Mouse (Mus musculus): ENCODE results near the gene Tm9sf1. TPM values are rescaled to one million over a fixed set of nuclear protein-coding genes. Genes with fewer than 3 reads are reported as not detected.
A peak's percentile ranks its signal among the peaks of the same experiment; 100 is the strongest.

Tm9sf1 gene
- polyA plus RNA-seq, 3 experiments from 2014 or later: 36.3 to 45.0 (median 39.3) TPM

DNA sequence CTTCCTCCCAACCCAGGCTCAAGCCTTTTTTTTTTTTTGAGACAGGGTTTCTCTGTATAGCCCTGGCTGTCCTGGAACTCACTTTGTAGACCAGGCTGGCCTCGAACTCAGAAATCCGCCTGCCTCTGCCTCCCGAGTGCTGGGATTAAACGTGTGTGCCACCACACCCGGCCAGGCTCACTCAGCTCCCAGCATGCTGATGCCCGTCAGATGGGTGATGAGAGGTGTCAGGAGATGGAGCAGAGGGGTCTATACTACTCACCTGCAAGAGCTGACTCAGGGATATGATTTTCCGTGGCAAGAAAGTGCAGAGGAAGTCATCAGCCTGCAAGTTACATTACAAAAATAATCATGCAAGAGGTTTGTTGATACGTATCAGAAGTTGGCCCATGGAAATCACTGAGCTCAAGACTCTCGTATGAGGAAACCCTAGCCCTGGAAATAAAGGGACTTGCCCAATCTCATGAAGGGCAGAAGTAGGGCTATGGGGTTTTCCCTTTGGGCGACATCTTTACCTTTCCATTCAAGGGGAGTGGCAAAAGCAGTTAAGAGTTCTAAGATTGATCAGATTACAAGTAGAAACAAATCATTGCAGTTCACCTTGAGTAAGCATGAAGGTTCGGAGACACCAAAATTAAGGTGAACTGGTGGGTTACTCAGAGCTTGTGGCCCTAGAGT, 53.7 kb downstream of the Tm9sf1 start:
- peak; percentile 32 for ATAC-seq

DNA sequence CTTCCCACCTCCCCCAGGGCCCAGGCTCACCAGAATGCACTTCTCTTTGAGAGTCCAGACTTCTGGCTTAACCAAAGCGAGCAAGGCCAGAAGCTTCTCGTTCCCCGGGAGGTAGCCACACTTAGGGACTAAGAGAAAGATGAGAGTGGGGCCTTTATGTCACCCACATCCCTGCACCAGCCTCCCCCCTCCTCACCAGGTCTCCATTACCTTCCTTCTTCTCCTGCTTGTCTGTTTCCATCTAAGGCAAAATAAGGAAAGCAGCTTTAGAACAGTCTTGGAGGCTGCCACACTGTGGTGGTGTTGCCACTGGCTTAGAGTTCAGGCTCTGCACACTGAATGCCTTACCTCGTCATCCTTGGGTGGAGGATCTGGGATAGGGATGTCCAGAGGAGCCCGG, 54.3 kb downstream of the Tm9sf1 start:
- ATAC-seq: no peak

DNA sequence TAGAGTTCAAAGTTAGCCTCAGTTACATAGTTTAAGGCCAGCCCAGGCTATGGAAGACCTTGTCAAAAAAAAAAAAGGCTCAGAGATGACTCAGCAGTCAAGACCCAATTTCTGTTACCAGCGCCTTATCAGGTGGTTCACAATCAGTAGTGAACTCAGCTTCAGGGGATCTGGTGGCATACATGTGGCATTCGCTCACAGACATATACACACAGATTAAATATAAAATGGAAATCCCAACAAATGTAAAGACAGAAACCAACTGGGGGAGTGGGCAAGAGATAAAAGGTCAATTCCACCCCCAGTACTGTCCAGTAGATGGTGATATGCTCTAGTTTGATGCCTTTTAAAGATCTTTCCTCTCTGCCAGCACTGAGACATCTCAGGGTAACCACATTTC, 57.5 kb downstream of the Tm9sf1 start:
- no peak for ATAC-seq

Other genes starting within 250 kb of the Tm9sf1 start
- 10 to 100 TPM; 37.3 to 38.7 (median 37.4) TPM for gene Dhrs4, start 165.0 kb downstream of the Tm9sf1 start, polyA plus RNA-seq (2017; shearing (Covaris generic))
- gene Carmil3, start 153.2 kb downstream of the Tm9sf1 start, polyA plus RNA-seq (2017; shearing (Covaris generic)): not detected
- gene Cpne6, start 133.4 kb downstream of the Tm9sf1 start, polyA plus RNA-seq (2017; shearing (Covaris generic)): not detected
- under 1 TPM in 1 of 3 experiments, not detected in 2; 0.08 TPM for gene Nrl, start 118.8 kb downstream of the Tm9sf1 start, polyA plus RNA-seq (2017; shearing (Covaris generic))
- 10 to 100 TPM; 31.9 to 37.5 (median 35.9) TPM for gene Pck2, start 103.5 kb downstream of the Tm9sf1 start, polyA plus RNA-seq (2017; shearing (Covaris generic))
- gene Dcaf11, start 83.8 kb downstream of the Tm9sf1 start, polyA plus RNA-seq (2017; shearing (Covaris generic)): 100 to 1,000 TPM in 1 of 3 experiments, 10 to 100 TPM in 2; 73.9 to 107 (median 81.0) TPM
- 1 to 10 TPM; 1.4 to 3.2 (median 3.2) TPM for gene A730061H03Rik, start 83.4 kb downstream of the Tm9sf1 start, polyA plus RNA-seq (2017; shearing (Covaris generic))
- not detected for gene Fitm1, start 68.2 kb downstream of the Tm9sf1 start, polyA plus RNA-seq (2017; shearing (Covaris generic))
- 100 to 1,000 TPM; 667 to 812 (median 693) TPM for gene Psme1, start 65.7 kb downstream of the Tm9sf1 start, polyA plus RNA-seq (2017; shearing (Covaris generic))
- 10 to 100 TPM; 19.1 to 25.6 (median 23.3) TPM for gene Emc9, start 58.5 kb downstream of the Tm9sf1 start, polyA plus RNA-seq (2017; shearing (Covaris generic))
- 1,000 to 10,000 TPM in 1 of 3 experiments, 100 to 1,000 TPM in 2; 828 to 1,360 (median 869) TPM for gene Psme2, start 52.7 kb downstream of the Tm9sf1 start, polyA plus RNA-seq (2017; shearing (Covaris generic))
- gene Rnf31, start 52.1 kb downstream of the Tm9sf1 start, polyA plus RNA-seq (2017; shearing (Covaris generic)): 10 to 100 TPM; 26.7 to 37.2 (median 35.3) TPM
- 100 to 1,000 TPM; 120 to 174 (median 141) TPM for gene Irf9, start 40.2 kb downstream of the Tm9sf1 start, polyA plus RNA-seq (2017; shearing (Covaris generic))
- gene Rec8, start 25.8 kb downstream of the Tm9sf1 start, polyA plus RNA-seq (2017; shearing (Covaris generic)): 1 to 10 TPM in 2 of 3 experiments, not detected in 1; 2.7 to 4.0 TPM
- gene Ipo4, start 7.8 kb downstream of the Tm9sf1 start, polyA plus RNA-seq (2017; shearing (Covaris generic)): 10 to 100 TPM; 21.1 to 39.8 (median 36.3) TPM
- 1 to 10 TPM in 2 of 3 experiments, under 1 TPM in 1; 0.44 to 2.8 (median 2.5) TPM for gene Gm49378, start 5.9 kb downstream of the Tm9sf1 start, polyA plus RNA-seq (2017; shearing (Covaris generic))
- gene Tssk4, start 6.4 kb upstream of the Tm9sf1 start, polyA plus RNA-seq (2017; shearing (Covaris generic)): 1 to 10 TPM in 2 of 3 experiments, under 1 TPM in 1; 0.68 to 2.2 (median 1.2) TPM
- 100 to 1,000 TPM in 1 of 3 experiments, 10 to 100 TPM in 2; 89.2 to 101 (median 95.6) TPM for gene Mdp1, start 16.7 kb upstream of the Tm9sf1 start, polyA plus RNA-seq (2017; shearing (Covaris generic))
- gene Gmpr2, start 28.1 kb upstream of the Tm9sf1 start, polyA plus RNA-seq (2017; shearing (Covaris generic)): 10 to 100 TPM; 25.8 to 33.9 (median 29.9) TPM
- gene Nedd8, start 28.3 kb upstream of the Tm9sf1 start, polyA plus RNA-seq (2017; shearing (Covaris generic)): 100 to 1,000 TPM; 335 to 412 (median 375) TPM
- gene Tinf2, start 38.0 kb upstream of the Tm9sf1 start, polyA plus RNA-seq (2017; shearing (Covaris generic)): 10 to 100 TPM; 26.4 to 30.7 (median 30.2) TPM
- not detected for gene Tgm1, start 70.1 kb upstream of the Tm9sf1 start, polyA plus RNA-seq (2017; shearing (Covaris generic))
- gene Rabggta, start 78.5 kb upstream of the Tm9sf1 start, polyA plus RNA-seq (2017; shearing (Covaris generic)): 10 to 100 TPM; 40.8 to 75.9 (median 62.1) TPM
- 10 to 100 TPM; 32.4 to 57.8 (median 46.5) TPM for gene Dhrs1, start 101.9 kb upstream of the Tm9sf1 start, polyA plus RNA-seq (2017; shearing (Covaris generic))
- gene Nop9, start 101.9 kb upstream of the Tm9sf1 start, polyA plus RNA-seq (2017; shearing (Covaris generic)): 1 to 10 TPM; 4.1 to 8.4 (median 5.4) TPM
- gene Cideb, start 114.7 kb upstream of the Tm9sf1 start, polyA plus RNA-seq (2017; shearing (Covaris generic)): not detected
- gene Ltb4r2, start 117.6 kb upstream of the Tm9sf1 start, polyA plus RNA-seq (2017; shearing (Covaris generic)): not detected
- gene Ltb4r1, start 122.2 kb upstream of the Tm9sf1 start, polyA plus RNA-seq (2017; shearing (Covaris generic)): 10 to 100 TPM in 1 of 3 experiments, 1 to 10 TPM in 1, under 1 TPM in 1; 0.57 to 16.6 (median 3.8) TPM
- under 1 TPM in 1 of 3 experiments, not detected in 2; 0.29 TPM for gene Adcy4, start 140.3 kb upstream of the Tm9sf1 start, polyA plus RNA-seq (2017; shearing (Covaris generic))
- gene Ripk3, start 145.1 kb upstream of the Tm9sf1 start, polyA plus RNA-seq (2017; shearing (Covaris generic)): 10 to 100 TPM; 71.9 to 99.8 (median 84.8) TPM
- not detected for gene Nfatc4, start 179.3 kb upstream of the Tm9sf1 start, polyA plus RNA-seq (2017; shearing (Covaris generic))
- under 1 TPM in 1 of 3 experiments, not detected in 2; 0.04 TPM for gene Nynrin, start 210.2 kb upstream of the Tm9sf1 start, polyA plus RNA-seq (2017; shearing (Covaris generic))
- gene Cbln3, start 240.6 kb upstream of the Tm9sf1 start, polyA plus RNA-seq (2017; shearing (Covaris generic)): under 1 TPM in 1 of 3 experiments, not detected in 2; 0.11 TPM
- 10 to 100 TPM; 10.5 to 13.1 (median 12.8) TPM for gene Khnyn, start 241.1 kb upstream of the Tm9sf1 start, polyA plus RNA-seq (2017; shearing (Covaris generic))